Mouse (Mus musculus): Measurements from ENCODE around the gene Plagl1. TPM values are rescaled to one million over a fixed set of nuclear protein-coding genes. Genes with fewer than 3 reads are reported as not detected.

The Plagl1 gene
- polyA plus RNA-seq, 1 experiment from 2014 or later = 126 TPM

DNA sequence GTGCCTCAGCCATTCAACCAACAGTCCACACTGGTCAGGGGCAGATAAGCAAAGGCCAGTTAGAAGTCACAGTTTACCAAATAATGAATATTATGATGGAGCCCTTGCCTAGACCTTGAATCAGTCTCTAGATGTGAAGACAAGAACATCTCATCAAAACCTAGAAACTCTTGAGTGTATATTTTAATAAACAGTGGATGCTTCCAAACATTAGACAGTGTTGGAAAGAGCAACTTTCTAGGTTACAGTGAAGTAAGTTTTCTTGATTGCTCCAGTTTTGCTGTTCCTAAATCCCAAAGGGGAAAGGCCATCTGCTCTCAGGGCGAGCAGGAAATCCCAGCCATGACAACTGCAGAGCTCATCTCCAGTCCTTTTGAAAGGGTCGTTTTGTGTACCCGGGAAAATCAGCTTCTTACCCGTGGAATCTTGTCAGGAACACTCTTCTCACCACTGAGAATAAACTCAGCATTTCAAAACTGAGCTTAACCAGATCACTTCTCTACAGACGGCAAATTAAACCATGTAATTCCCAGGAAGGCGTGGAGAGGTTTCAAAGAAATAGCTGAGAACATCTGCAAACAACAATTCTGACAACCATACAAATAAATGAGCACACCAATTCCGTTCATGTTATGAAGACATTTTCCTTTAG is 117.8 kb downstream of the Plagl1 start, which contains the start of gene Zc2hc1b:
Gene Zc2hc1b, minus strand, starts transcription at position 51 of the 652 bp plus-strand sequence.
- no peak within 1 kb of the TSS for H3K4me2 ChIP-seq
- ATAC-seq (ENCODE audit: insufficient number of reproducible peaks, insufficient read depth, low FRiP score, low TSS enrichment, low read depth) = no peak
- H3K9ac ChIP-seq = no peak within 1 kb of the TSS
- peaks cover 63% of the 10 kb centered on the region for H3K36me3 ChIP-seq
- 41% methylated on average over 7 of the region's 7 CpGs for WGBS
- H3K4me3 ChIP-seq = no peak within 1 kb of the TSS
- H3K9me3 ChIP-seq = no peaks in the 10 kb centered on the region
- H3K4me1 ChIP-seq = peaks cover 2% of the 10 kb centered on the region; the same call in 1 of the 2 replicates
- 0 out of 2 replicates have a peak within 1 kb of the TSS, but pooled peaks have one; percentile 11 for H3K27ac ChIP-seq
- no peaks in the 10 kb centered on the region for H3K27me3 ChIP-seq

DNA sequence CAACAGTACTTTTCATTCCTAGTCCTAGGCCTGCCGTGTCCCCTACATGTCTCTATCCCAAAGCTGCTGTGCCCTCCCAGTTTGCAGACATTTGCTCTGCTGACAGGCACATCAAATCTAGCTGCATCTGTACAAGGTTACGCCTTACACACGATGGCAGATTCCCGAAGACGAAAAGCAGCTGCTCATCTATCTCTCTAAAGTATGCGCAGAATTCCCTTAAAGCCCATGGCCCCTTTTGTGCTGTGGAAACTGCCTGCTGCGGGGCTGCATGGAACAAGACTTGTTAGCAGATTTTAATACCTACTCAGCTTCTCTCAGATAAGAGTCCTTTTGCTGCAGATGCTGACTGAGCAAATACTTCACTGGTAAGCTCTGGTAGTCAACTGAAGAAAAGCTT is 119.9 kb downstream of the Plagl1 start:
- Histone ChIP-seq H3K4me1 (0 out of 2 replicates have a peak, but pooled peaks cover 3% of the 10 kb centered on the region), H3K4me2 (no peak overlapping the region), H3K27ac (0 out of 2 replicates have a peak overlapping the region, but pooled peaks have one; percentile 8), H3K36me3 (peaks cover 76% of the 10 kb centered on the region), H3K4me3 (no peak overlapping the region), H3K9ac (no peak overlapping the region), H3K27me3 (no peaks in the 10 kb centered on the region), H3K9me3 (no peaks in the 10 kb centered on the region)
- no peak for ATAC-seq (ENCODE audit: insufficient number of reproducible peaks, insufficient read depth, low FRiP score, low TSS enrichment, low read depth)
- WGBS = 56% methylated on average over 7 of the region's 7 CpGs

Other genes starting within 250 kb of the Plagl1 start
- gene Utrn, start 191.1 kb upstream of the Plagl1 start, polyA plus RNA-seq (2015; fragmentation: Nextera tagmentation; extraction: Ambion mirVana) = 101 and 102 TPM in 2 replicates
- 3.6 and 4.5 TPM in 2 replicates for gene Stx11, start 96.2 kb upstream of the Plagl1 start, polyA plus RNA-seq (2015; fragmentation: Nextera tagmentation; extraction: Ambion mirVana)
- 38.4 and 40.1 TPM in 2 replicates for gene Sf3b5, start 55.2 kb upstream of the Plagl1 start, polyA plus RNA-seq (2015; fragmentation: Nextera tagmentation; extraction: Ambion mirVana)
- not detected in 2 replicates for gene Zc2hc1b, start 117.5 kb downstream of the Plagl1 start, polyA plus RNA-seq (2015; fragmentation: Nextera tagmentation; extraction: Ambion mirVana)
- gene Ltv1, start 132.7 kb downstream of the Plagl1 start, polyA plus RNA-seq (2015; fragmentation: Nextera tagmentation; extraction: Ambion mirVana) = 68.9 and 69.1 TPM in 2 replicates